Mouse (Mus musculus) lung, embryonic 15.5 days (tissue): ENCODE measurements at regions not wholly inside any gene's neighbourhood (a gene's known extent, or its start where the extent isn't known, plus 50 kb on each side); places are given as distances from the start of the nearest gene placed in this dataset.

Source experiments
- ATAC-seq: fragments of 200-750 bp; cut with Nextera tagmentation; 2 replicates; pipeline ENCODE4 v1.8.0; 2017; ENCODE audit warnings: moderate number of reproducible peaks, borderline replicate concordance; ENCODE audit not compliant: low FRiP score, low TSS enrichment; ENCODE audit errors: extremely low read depth
- H3K27ac ChIP-seq: fragments of 300-500 bp; sonication (generic); 2 replicates; pipeline ENCODE4 v1.5.1; 2015; ENCODE audit warnings: moderate library complexity, mild to moderate bottlenecking, inconsistent platforms
- H3K27me3 ChIP-seq: fragments of 300-500 bp; sonication (generic); 2 replicates; pipeline ENCODE4 v1.6.1; 2015; ENCODE audit warnings: inconsistent platforms
- H3K36me3 ChIP-seq: fragments of 300-500 bp; sonication (generic); 2 replicates; pipeline ENCODE4 v1.6.1; 2015; ENCODE audit warnings: inconsistent platforms
- H3K4me1 ChIP-seq: fragments of 300-500 bp; sonication (generic); 2 replicates; pipeline ENCODE4 v1.6.1; 2015; ENCODE audit warnings: inconsistent platforms
- H3K4me2 ChIP-seq: fragments of 300-500 bp; sonication (generic); 2 replicates; pipeline ENCODE4 v1.6.1; 2015; ENCODE audit warnings: inconsistent platforms, mild to moderate bottlenecking, moderate library complexity
- H3K4me3 ChIP-seq: fragments of 300-500 bp; sonication (generic); 2 replicates; pipeline ENCODE4 v1.5.1; 2015; ENCODE audit warnings: mild to moderate bottlenecking, inconsistent platforms
- H3K9ac ChIP-seq: fragments of 300-500 bp; sonication (generic); 2 replicates; pipeline ENCODE4 v1.6.1; 2015; ENCODE audit warnings: inconsistent platforms
- H3K9me3 ChIP-seq: fragments of 300-500 bp; sonication (generic); 2 replicates; pipeline ENCODE4 v1.6.1; 2016; ENCODE audit warnings: inconsistent platforms
- WGBS: fragments of 180-500 bp; shearing (Covaris S2); methylation state at CpG from one replicate; pipeline ENCODE4 v1.1.7; 2015; 5-methylcytosine and 5-hydroxymethylcytosine counted together

- Histone ChIP-seq H3K4me3 (no peak overlapping the region), H3K4me2 (no peak overlapping the region), H3K27me3 (no peaks in the 10 kb centered on the region), H3K9ac (no peak overlapping the region), H3K4me1 (peaks cover 14% of the 10 kb centered on the region; the same call in 1 of the 2 replicates), H3K27ac (no peak overlapping the region), H3K36me3 (no peaks in the 10 kb centered on the region), H3K9me3 (no peaks in the 10 kb centered on the region)
- 63% methylated on average over 7 of the region's 7 CpGs for WGBS
- ATAC-seq = no peak
Measured at GRCm38 (mm10) chr17:49223212-49223611, 204.9 kb upstream of the Mocs1 start.

DNA sequence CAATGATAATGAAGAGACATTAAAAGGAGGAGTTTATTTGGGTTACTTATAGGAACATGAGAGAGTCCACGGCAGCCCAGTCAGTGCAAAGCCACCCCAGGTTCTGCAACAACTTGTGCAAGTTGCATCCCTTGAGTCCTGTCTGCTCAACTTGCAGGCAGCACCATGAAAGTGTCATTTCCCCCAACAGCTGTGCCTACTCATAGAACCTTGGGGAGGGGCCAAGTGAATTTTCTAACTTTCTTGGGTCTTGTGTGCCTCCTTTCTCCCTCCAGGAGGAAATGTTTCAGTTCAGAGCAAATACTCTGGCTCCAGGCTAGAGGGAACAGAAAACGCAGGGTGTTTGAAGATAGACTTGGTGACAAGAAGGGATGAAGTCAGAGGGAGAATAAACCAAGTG lies 204.5 kb upstream of the Mocs1 start:
- Histone ChIP-seq H3K9me3 (no peaks in the 10 kb centered on the region), H3K4me2 (no peak overlapping the region), H3K4me1 (peaks cover 14% of the 10 kb centered on the region; the same call in 1 of the 2 replicates), H3K36me3 (no peaks in the 10 kb centered on the region), H3K4me3 (no peak overlapping the region), H3K27me3 (no peaks in the 10 kb centered on the region), H3K27ac (no peak overlapping the region), H3K9ac (no peak overlapping the region)
- 45% methylated on average over 2 of the region's 2 CpGs for WGBS
- ATAC-seq = no peak

DNA sequence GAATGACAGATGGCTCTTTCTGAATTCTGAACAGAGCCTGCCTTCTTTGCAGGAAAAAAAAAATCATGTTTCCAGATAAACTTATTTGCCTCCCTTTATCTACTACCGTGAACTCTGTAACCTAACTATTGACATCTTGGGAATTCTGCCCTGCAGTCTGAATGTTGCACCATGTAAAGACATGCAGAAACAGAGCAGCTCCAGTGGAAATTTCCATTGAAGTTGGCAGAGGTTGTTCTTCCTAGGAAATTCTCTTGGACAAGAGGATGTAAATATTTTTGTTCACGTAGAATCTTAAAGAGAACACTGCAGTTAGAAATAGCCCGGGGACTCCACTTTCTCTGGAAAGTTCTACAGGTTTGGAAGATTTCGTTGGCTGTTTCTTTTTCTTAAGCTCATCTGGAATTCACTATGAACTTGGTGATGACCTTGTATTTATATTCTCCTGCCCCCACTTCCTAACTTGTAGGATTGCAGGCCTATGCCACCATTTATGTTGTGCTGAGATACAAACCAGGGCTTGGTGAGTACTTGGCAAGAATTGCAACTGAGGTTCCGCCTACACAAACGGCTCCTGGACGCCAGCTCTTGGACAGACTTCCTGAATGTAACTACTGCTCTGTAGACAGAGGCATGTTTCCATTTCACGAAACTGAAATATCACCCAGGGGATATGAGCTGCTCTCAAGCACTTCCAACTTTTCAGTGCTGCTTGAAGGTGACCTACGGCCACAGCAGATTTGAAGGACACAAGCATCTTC lies 202.7 kb upstream of the Mocs1 start:
- Histone ChIP-seq H3K4me2 (no peak overlapping the region), H3K27ac (peak overlapping the region; percentile 31; the same call in 1 of the 2 replicates), H3K9ac (no peak overlapping the region), H3K4me1 (peaks cover 14% of the 10 kb centered on the region; the same call in 1 of the 2 replicates), H3K4me3 (no peak overlapping the region), H3K36me3 (no peaks in the 10 kb centered on the region), H3K27me3 (no peaks in the 10 kb centered on the region), H3K9me3 (no peaks in the 10 kb centered on the region)
- no peak for ATAC-seq
- 58% methylated on average over 9 of the region's 9 CpGs for WGBS

DNA sequence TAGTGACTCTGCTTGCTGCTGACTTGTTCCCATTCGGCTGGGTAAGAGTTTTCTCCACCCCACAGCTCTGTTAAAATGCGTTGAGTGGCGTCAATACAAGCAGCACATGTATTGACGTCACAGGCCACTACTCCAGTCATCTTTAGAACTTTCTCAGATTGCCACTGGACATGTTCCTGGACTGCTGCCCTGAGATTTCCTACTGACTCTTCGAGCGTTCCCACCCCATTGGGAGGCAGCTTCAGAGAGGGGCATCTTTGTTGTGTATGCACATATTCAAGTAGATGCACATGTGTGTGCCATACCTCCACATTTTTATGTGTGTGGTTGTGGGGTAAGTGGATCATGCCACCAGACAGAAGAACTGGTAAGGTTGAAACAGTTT lies 202.2 kb upstream of the Mocs1 start:
- WGBS = 64% methylated on average over 6 of the region's 6 CpGs
- no peak overlapping the region for H3K4me3 ChIP-seq
- no peaks in the 10 kb centered on the region for H3K27me3 ChIP-seq
- ATAC-seq = no peak
- peaks cover 14% of the 10 kb centered on the region; the same call in 1 of the 2 replicates for H3K4me1 ChIP-seq
- 0 out of 2 replicates have a peak overlapping the region, but pooled peaks have one; percentile 31 for H3K27ac ChIP-seq
- H3K9ac ChIP-seq = no peak overlapping the region
- no peak overlapping the region for H3K4me2 ChIP-seq
- H3K9me3 ChIP-seq = no peaks in the 10 kb centered on the region
- no peaks in the 10 kb centered on the region for H3K36me3 ChIP-seq

DNA sequence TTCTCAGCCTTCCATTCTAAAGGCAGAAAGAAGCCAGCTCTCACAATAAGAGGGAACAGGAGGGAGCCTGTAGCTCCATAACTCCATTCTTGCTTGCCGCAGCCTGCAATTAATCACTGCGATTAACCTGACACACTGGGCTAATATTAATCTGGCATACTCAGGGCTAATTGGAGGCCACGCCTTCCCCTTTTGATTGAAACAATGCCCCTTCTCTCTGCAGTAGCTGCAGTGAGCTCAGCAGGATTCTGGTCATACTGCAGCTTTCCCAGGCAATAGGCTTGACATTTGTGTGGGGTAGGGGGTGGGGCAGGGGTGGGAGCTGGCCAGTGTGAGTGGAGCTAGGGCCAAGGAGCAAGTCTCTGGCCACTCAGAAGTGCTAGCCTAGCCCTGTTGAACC lies 196.9 kb upstream of the Mocs1 start:
- Histone ChIP-seq H3K9me3 (no peaks in the 10 kb centered on the region), H3K4me1 (0 out of 2 replicates have a peak, but pooled peaks cover 2% of the 10 kb centered on the region), H3K27me3 (no peaks in the 10 kb centered on the region), H3K9ac (no peak overlapping the region), H3K36me3 (no peaks in the 10 kb centered on the region), H3K4me2 (no peak overlapping the region), H3K27ac (no peak overlapping the region), H3K4me3 (no peak overlapping the region)
- ATAC-seq = no peak
- WGBS = 57% methylated on average over 3 of the region's 3 CpGs

GRCm38 (mm10) chr17:49240097-49240496 lies 188.1 kb upstream of the Mocs1 start:
- Histone ChIP-seq H3K4me2 (no peak overlapping the region), H3K9me3 (no peaks in the 10 kb centered on the region), H3K36me3 (no peaks in the 10 kb centered on the region), H3K4me1 (peaks cover 6% of the 10 kb centered on the region), H3K27me3 (no peaks in the 10 kb centered on the region), H3K4me3 (no peak overlapping the region), H3K9ac (no peak overlapping the region), H3K27ac (no peak overlapping the region)
- ATAC-seq = no peak

DNA sequence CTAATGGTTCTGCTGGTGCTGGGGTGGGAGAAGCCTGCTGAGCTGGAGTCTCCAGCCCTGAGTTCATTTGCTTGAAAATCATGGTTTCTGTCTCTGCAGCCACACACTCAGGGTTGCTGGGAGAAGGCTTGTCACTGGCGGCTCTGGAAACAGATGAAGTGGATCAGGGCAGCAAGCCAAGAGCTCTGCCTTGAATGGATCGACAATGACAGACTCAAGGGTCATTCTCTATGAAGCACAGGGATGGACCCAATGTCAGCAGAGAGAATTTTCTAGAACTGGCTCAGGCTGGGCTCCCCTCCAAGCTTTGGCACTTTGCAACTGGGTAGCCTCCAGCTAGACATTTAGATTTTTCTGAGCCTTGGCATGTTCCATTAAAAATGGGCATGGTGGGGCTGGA lies 184.7 kb upstream of the Mocs1 start:
- Histone ChIP-seq H3K9ac (no peak overlapping the region), H3K4me1 (peaks cover 6% of the 10 kb centered on the region), H3K27me3 (no peaks in the 10 kb centered on the region), H3K4me3 (no peak overlapping the region), H3K27ac (peak overlapping the region; percentile 42; the same call in 1 of the 2 replicates), H3K9me3 (no peaks in the 10 kb centered on the region), H3K36me3 (no peaks in the 10 kb centered on the region), H3K4me2 (no peak overlapping the region)
- WGBS = 16% methylated on average over 2 of the region's 2 CpGs
- peak; percentile 59 for ATAC-seq

DNA sequence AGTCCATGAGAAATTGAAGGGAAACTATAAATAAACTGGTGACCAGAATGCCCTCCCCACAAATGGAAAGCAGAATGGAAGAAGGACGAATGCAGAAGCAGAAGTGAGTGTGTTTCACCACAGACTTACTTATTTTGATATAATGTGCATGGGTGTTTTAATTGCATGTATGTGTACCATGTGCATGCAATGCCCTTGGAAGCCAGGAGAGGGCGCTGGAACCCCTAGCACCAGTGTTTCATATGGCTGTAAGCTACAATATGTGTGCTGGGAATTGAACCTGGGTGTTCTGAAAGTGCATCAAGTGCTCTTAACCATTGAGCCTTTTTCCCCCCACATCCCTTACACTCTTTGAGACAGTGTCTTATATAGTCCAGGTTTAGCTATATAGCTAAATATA lies 183.1 kb upstream of the Mocs1 start:
- no peak overlapping the region for H3K27ac ChIP-seq
- WGBS = 43% methylated on average over 2 of the region's 2 CpGs

DNA sequence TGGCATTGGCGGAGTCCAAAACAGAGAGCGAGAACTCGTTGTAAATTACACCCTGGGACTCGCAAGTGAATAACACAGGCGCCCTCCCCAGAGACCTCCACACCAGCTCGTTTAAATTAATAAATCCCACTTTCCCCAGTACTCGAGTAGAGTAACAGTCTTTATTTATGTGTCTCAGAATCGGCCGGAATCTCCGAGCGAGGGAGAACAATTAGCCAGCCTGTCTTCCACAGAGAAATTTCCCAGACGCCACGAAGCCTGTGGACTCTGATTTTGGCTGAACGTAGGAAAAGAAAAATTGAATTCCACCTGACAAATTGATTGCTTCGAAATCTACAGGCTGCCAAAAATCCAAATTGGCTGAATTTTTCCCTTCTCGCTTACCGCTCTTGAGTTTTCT lies 180.9 kb upstream of the Mocs1 start:
- Histone ChIP-seq H3K4me2 (no peak overlapping the region), H3K27me3 (no peaks in the 10 kb centered on the region), H3K9ac (no peak overlapping the region), H3K4me1 (peaks cover 6% of the 10 kb centered on the region), H3K9me3 (no peaks in the 10 kb centered on the region), H3K27ac (no peak overlapping the region), H3K4me3 (no peak overlapping the region), H3K36me3 (no peaks in the 10 kb centered on the region)
- ATAC-seq = no peak
- WGBS = 54% methylated on average over 17 of the region's 17 CpGs

More for the DNA sequence above, 183.1 kb upstream of the Mocs1 start:
- H3K36me3 ChIP-seq = no peaks in the 10 kb centered on the region
- no peak overlapping the region for H3K4me2 ChIP-seq
- no peaks in the 10 kb centered on the region for H3K9me3 ChIP-seq
- ATAC-seq = no peak
- no peak overlapping the region for H3K9ac ChIP-seq
- H3K4me1 ChIP-seq = peaks cover 6% of the 10 kb centered on the region
- no peak overlapping the region for H3K4me3 ChIP-seq
- H3K27me3 ChIP-seq = no peaks in the 10 kb centered on the region

DNA sequence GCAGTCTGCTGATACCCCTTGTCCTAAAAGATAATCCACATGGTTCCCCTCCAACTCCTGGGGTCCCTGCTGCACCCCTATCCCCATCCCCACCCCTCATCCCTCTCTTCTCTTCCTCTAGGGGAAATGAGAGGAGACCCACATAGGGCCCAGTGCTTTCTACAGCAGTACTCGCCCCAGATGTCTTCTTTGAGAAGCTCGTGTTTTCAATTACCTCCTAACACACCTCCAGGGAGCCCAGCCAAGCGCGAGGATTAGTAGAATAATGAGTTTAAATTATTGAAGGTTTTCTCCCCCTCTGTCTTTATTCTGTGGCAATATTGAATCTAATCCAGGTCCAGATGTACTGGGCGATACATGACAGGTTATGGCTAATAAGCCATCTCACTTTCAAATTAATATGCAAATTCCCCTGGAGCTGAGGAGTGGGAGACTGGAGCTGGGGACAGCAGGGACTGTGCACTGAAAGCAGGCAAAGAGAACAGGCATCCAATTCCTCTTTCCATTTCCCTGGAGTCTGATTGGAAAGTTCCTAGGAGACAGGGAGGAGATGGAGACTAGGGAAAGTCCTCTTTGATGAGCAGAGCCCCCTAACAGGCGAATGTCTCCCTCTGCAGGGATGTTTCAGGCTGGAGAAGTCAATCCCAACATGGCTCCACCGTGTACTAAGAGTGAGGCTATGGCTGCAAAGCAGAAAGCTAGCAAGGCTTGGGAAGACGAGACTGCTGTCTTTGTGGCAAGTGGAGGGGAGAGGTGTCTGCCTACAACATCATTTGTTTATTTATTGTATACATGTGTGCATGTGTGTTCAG lies 177.2 kb upstream of the Mocs1 start:
- Histone ChIP-seq H3K9ac (no peak overlapping the region), H3K36me3 (no peaks in the 10 kb centered on the region), H3K4me1 (no peaks in the 10 kb centered on the region), H3K4me3 (no peak overlapping the region), H3K27me3 (no peaks in the 10 kb centered on the region), H3K27ac (no peak overlapping the region), H3K9me3 (no peaks in the 10 kb centered on the region), H3K4me2 (no peak overlapping the region)
- 55% methylated on average over 8 of the region's 8 CpGs for WGBS
- no peak for ATAC-seq

- no peaks in the 10 kb centered on the region for H3K9me3 ChIP-seq
Measured at GRCm38 (mm10) chr17:49252271-49252670, 175.9 kb upstream of the Mocs1 start.

GRCm38 (mm10) chr17:49258496-49258895 lies 169.7 kb upstream of the Mocs1 start:
- Histone ChIP-seq H3K4me1 (no peaks in the 10 kb centered on the region), H3K4me2 (no peak overlapping the region), H3K4me3 (no peak overlapping the region), H3K27me3 (no peaks in the 10 kb centered on the region), H3K9me3 (no peaks in the 10 kb centered on the region), H3K36me3 (no peaks in the 10 kb centered on the region), H3K9ac (no peak overlapping the region), H3K27ac (no peak overlapping the region)
- no peak for ATAC-seq

More at GRCm38 (mm10) chr17:49252271-49252670, 175.9 kb upstream of the Mocs1 start:
- H3K4me2 ChIP-seq = no peak overlapping the region
- no peak overlapping the region for H3K9ac ChIP-seq
- H3K4me1 ChIP-seq = no peaks in the 10 kb centered on the region
- H3K27me3 ChIP-seq = no peaks in the 10 kb centered on the region
- 73% methylated on average over 3 of the region's 3 CpGs for whole genome bisulfite sequencing
- no peaks in the 10 kb centered on the region for H3K36me3 ChIP-seq
- no peak overlapping the region for H3K4me3 ChIP-seq
- no peak for ATAC-seq
- H3K27ac ChIP-seq = no peak overlapping the region
